Mouse (Mus musculus): ENCODE data around the gene Ifrd2.

DNA sequence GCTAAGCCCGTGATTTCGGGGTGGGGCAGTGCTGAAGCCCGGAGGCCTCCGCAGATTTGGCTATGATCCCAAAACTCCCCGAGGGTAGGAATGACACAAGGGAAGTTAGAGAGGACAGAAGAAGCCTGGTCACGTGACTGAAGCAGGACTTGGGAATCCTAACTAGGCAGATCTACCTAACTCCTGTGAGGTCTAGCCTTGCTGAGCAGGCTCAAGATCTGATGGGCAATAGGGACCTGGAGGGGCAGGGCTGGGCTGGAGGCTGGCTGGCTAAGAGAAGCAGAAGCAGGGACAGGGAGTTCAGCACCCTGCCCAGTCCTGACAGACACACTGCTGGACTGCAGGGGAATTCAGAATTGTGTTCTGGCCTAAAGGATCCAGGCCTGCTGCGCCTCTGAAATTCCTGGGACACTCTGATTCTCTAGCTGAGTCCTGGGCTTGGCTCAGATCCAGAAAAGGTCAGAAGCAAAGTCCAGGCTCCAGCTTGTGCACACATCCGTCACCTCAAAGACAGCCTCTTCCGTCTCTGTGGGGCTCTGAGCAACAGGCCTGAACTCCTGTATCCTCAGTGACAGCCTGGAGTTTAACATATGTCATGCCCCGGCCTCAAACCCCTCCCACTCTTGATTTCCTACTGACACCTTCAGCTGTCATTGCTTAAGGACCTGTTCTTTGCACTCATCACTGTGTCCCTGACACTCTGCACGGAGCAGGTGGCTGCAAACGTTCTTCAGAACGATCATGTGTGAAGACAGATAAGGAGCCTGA lies 31.5 kb downstream of the Ifrd2 start:
- no peak for TF ChIP-seq CTCF (IDR thresholded peaks at IDR 0.05; ENCODE audit: extremely low read depth, insufficient read depth, insufficient read length, insufficient replicate concordance)
- no peak for TF ChIP-seq POLR2A (IDR thresholded peaks at IDR 0.05; ENCODE audit: low read depth, low read length)
